Comparison of ENCODE assay signal across 39 mouse cellular contexts in genomic region chr2:143024226-143024625, GRCm38 (mm10). TPM values are rescaled to one million over a fixed set of nuclear protein-coding genes. Genes with fewer than 3 reads are reported as not detected.
"Had no signal": no experiment of that assay in that cellular context is flagged by ENCODE, and none has a peak within 500 bp of the region (broad histone marks: within the 10 kb centered on the region; RNA-seq: fewer than 3 reads in every experiment).

No protein-coding gene starts in this region.

- H3K4me1 ChIP-seq: heart, embryonic 13.5 days; heart, embryonic 15.5 days; liver, embryonic 12.5 days had no signal

- H3K4me2 ChIP-seq: heart, embryonic 11.5 days; heart, embryonic 13.5 days; heart, embryonic 15.5 days; hindbrain, embryonic 15.5 days; kidney, embryonic 15.5 days; limb, embryonic 13.5 days; limb, embryonic 15.5 days; liver, embryonic 12.5 days had no signal

- H3K4me3 ChIP-seq: heart, embryonic 13.5 days; heart, embryonic 15.5 days; hindbrain, embryonic 15.5 days; kidney, embryonic 15.5 days; limb, embryonic 13.5 days; limb, embryonic 15.5 days; liver, embryonic 12.5 days had no signal

- H3K27ac ChIP-seq: heart, embryonic 13.5 days; heart, embryonic 15.5 days; hindbrain, embryonic 15.5 days; hindbrain, postnatal 0 days; kidney, embryonic 15.5 days; kidney, postnatal 0 days; limb, embryonic 13.5 days; limb, embryonic 15.5 days; liver, embryonic 12.5 days; liver, embryonic 14.5 days had no signal

- H3K9ac ChIP-seq: heart, embryonic 13.5 days; heart, embryonic 15.5 days; hindbrain, embryonic 15.5 days; kidney, embryonic 15.5 days; limb, embryonic 13.5 days; limb, embryonic 15.5 days; liver, embryonic 12.5 days; liver, embryonic 14.5 days had no signal

- ATAC-seq: hindbrain, postnatal 0 days; intestine, embryonic 16.5 days; liver, embryonic 12.5 days had no signal

- H3K9me3 ChIP-seq: heart, embryonic 13.5 days; heart, embryonic 15.5 days; hindbrain, embryonic 15.5 days; kidney, embryonic 15.5 days; limb, embryonic 13.5 days; limb, embryonic 15.5 days had no signal

- H3K36me3 ChIP-seq: heart, embryonic 13.5 days; heart, embryonic 15.5 days; hindbrain, embryonic 15.5 days; kidney, embryonic 15.5 days; limb, embryonic 13.5 days; limb, embryonic 15.5 days; liver, embryonic 12.5 days had no signal

- DNase-seq: gastrocnemius, postnatal 14 days; gastrocnemius, postnatal 36 days; heart, adult 18-20 months; heart, postnatal 14 days; heart, postnatal 36 days; kidney, adult 11 months; kidney, adult 2 months; kidney, adult 9 months; kidney, postnatal 14 days; kidney, postnatal 36 days; layer of hippocampus, adult 9-11 months; layer of hippocampus, postnatal 36 days; left cerebral cortex, postnatal 4 days had no signal

- H3K27me3 ChIP-seq: heart, embryonic 13.5 days; heart, embryonic 15.5 days; hindbrain, embryonic 15.5 days; kidney, embryonic 15.5 days; limb, embryonic 15.5 days; liver, embryonic 12.5 days had no signal

RNA-seq across cellular contexts. Expression of gene Otor, which starts 54.0 kb away (rescaled TPM):
- total RNA-seq: gastrocnemius, adult 18-20 months; gastrocnemius, adult 8-10 months; gastrocnemius, postnatal 14 days; gastrocnemius, postnatal 36 days; heart, adult 18-20 months; heart, adult 8-10 months; heart, postnatal 14 days; heart, postnatal 36 days; hematopoietic stem cell, adult 5-6 weeks; hindbrain, postnatal 0 days; layer of hippocampus, adult 8-10 months; layer of hippocampus, postnatal 14 days; layer of hippocampus, postnatal 36 days; left cerebral cortex, adult 18-20 months; left cerebral cortex, adult 8-10 months; left cerebral cortex, postnatal 10 days; left cerebral cortex, postnatal 25 days; liver, adult 2 months had no signal
- polyA plus RNA-seq: gonadal fat pad, adult 2 months; kidney, adult 2 months; kidney, postnatal 0 days; large intestine, adult 2 months; liver, adult 2 months; liver, embryonic 16.5 days had no signal
